Mouse (Mus musculus) forebrain, embryonic 15.5 days (tissue): ENCODE measurements around the gene Ccdc115. TPM values are rescaled to one million over a fixed set of nuclear protein-coding genes. Genes with fewer than 3 reads are reported as not detected.

Source experiments
- ATAC-seq: fragments of 200-750 bp; cut with Nextera tagmentation; replicated peaks from 2 replicates; pipeline ENCODE4 v1.8.0; 2017; ENCODE audit warnings: mild to moderate bottlenecking, moderate TSS enrichment, moderate library complexity
- H3K27ac ChIP-seq: fragments of 300-500 bp; sonication (generic); replicated peaks from 2 replicates; pipeline ENCODE4 v1.5.1; 2015; ENCODE audit warnings: mild to moderate bottlenecking, inconsistent platforms
- H3K27me3 ChIP-seq: fragments of 300-500 bp; sonication (generic); 2 replicates; pipeline ENCODE4 v1.6.1; 2015; ENCODE audit warnings: inconsistent platforms
- H3K36me3 ChIP-seq: fragments of 300-500 bp; sonication (generic); 2 replicates; pipeline ENCODE4 v1.6.1; 2015; ENCODE audit warnings: mild to moderate bottlenecking, inconsistent platforms
- H3K4me1 ChIP-seq: fragments of 300-500 bp; sonication (generic); 2 replicates; pipeline ENCODE4 v1.6.1; 2015; ENCODE audit warnings: inconsistent platforms
- H3K4me2 ChIP-seq: fragments of 300-500 bp; sonication (generic); replicated peaks from 2 replicates; pipeline ENCODE4 v1.6.1; 2015; ENCODE audit warnings: mild to moderate bottlenecking, inconsistent platforms
- H3K4me3 ChIP-seq: fragments of 300-500 bp; sonication (generic); 2 replicates; pipeline ENCODE4 v1.5.1; 2015; ENCODE audit warnings: mild to moderate bottlenecking, inconsistent platforms
- H3K9ac ChIP-seq: fragments of 300-500 bp; sonication (generic); replicated peaks from 2 replicates; pipeline ENCODE4 v1.6.1; 2015; ENCODE audit warnings: mild to moderate bottlenecking, inconsistent platforms
- H3K9me3 ChIP-seq: fragments of 300-500 bp; sonication (generic); 2 replicates; pipeline ENCODE4 v1.6.1; 2016; ENCODE audit warnings: inconsistent platforms
- WGBS: fragments of 180-500 bp; shearing (Covaris S2); methylation state at CpG from one replicate; pipeline ENCODE4 v1.1.7; 2015; ENCODE audit warnings: mixed read lengths; 5-methylcytosine and 5-hydroxymethylcytosine counted together
- polyA plus RNA-seq: library from polyadenylated mRNA; unstranded; fragments of >200 nt; fragmentation: Nextera tagmentation; extraction: Ambion mirVana; gene quantifications from 2 replicates; pipeline ENCODE4 v1.2.1, GENCODE M21; 2015

Ccdc115 gene
- polyA plus RNA-seq, 1 experiment from 2014 or later = 70.9 TPM

- 29% methylated on average over 8 of the region's 8 CpGs for WGBS
- no peak for ATAC-seq
- peak overlapping the region; percentile 75 for H3K9ac ChIP-seq
- H3K4me1 ChIP-seq = peaks cover 35% of the 10 kb centered on the region
- peak overlapping the region; percentile 75 for H3K4me3 ChIP-seq
- H3K9me3 ChIP-seq = peaks cover 13% of the 10 kb centered on the region; the same call in 1 of the 2 replicates
- H3K36me3 ChIP-seq = 0 out of 2 replicates have a peak, but pooled peaks cover 9% of the 10 kb centered on the region
- peak overlapping the region; percentile 73 for H3K4me2 ChIP-seq
- H3K27ac ChIP-seq = peak overlapping the region; percentile 96
- H3K27me3 ChIP-seq = no peaks in the 10 kb centered on the region
Observed at GRCm38 (mm10) chr1:34435371-34436120, 3.9 kb downstream of the Ccdc115 start.

GRCm38 (mm10) chr1:34434660-34435160, 4.8 kb downstream of the Ccdc115 start:
- Histone ChIP-seq H3K4me3 (peak overlapping the region; percentile 75), H3K4me1 (peaks cover 31% of the 10 kb centered on the region), H3K4me2 (peak overlapping the region; percentile 73), H3K36me3 (0 out of 2 replicates have a peak, but pooled peaks cover 14% of the 10 kb centered on the region), H3K9ac (peak overlapping the region; percentile 75), H3K9me3 (peaks cover 15% of the 10 kb centered on the region; the same call in 1 of the 2 replicates), H3K27ac (peak overlapping the region; percentile 96), H3K27me3 (no peaks in the 10 kb centered on the region)
- under 1% methylated on average over 30 of the region's 30 CpGs for WGBS
- ATAC-seq = peak; percentile 20; the same call in 1 of the 2 replicates

- Histone ChIP-seq H3K9ac (peak overlapping the region; percentile 75), H3K9me3 (peaks cover 15% of the 10 kb centered on the region; the same call in 1 of the 2 replicates), H3K4me1 (peaks cover 31% of the 10 kb centered on the region), H3K27ac (peak overlapping the region; percentile 96), H3K27me3 (no peaks in the 10 kb centered on the region), H3K36me3 (0 out of 2 replicates have a peak, but pooled peaks cover 14% of the 10 kb centered on the region), H3K4me3 (peak overlapping the region; percentile 75), H3K4me2 (peak overlapping the region; percentile 73)
- WGBS = 7% methylated on average over 19 of the region's 19 CpGs
- ATAC-seq = no peak
Observed at GRCm38 (mm10) chr1:34433891-34434521, 5.5 kb downstream of the Ccdc115 start.

GRCm38 (mm10) chr1:34432776-34433481, 6.5 kb downstream of the Ccdc115 start:
- H3K4me2 ChIP-seq = peak overlapping the region; percentile 73
- 2% methylated on average over 35 of the region's 35 CpGs for WGBS
- 0 out of 2 replicates have a peak, but pooled peaks have one; percentile 9 for ATAC-seq

GRCm38 (mm10) chr1:34432411-34432775, 7.1 kb downstream of the Ccdc115 start:
- H3K4me1 ChIP-seq = peaks cover 25% of the 10 kb centered on the region
- H3K9ac ChIP-seq = peak overlapping the region; percentile 75
- peak overlapping the region; percentile 96 for H3K27ac ChIP-seq
- peak overlapping the region; percentile 73 for H3K4me2 ChIP-seq
- H3K36me3 ChIP-seq = 0 out of 2 replicates have a peak, but pooled peaks cover 14% of the 10 kb centered on the region
- WGBS = 32% methylated on average over 13 of the region's 13 CpGs
- peaks cover 18% of the 10 kb centered on the region; the same call in 1 of the 2 replicates for H3K9me3 ChIP-seq
- ATAC-seq = 0 out of 2 replicates have a peak, but pooled peaks have one; percentile 3
- H3K27me3 ChIP-seq = no peaks in the 10 kb centered on the region
- H3K4me3 ChIP-seq = peak overlapping the region; percentile 60

More at GRCm38 (mm10) chr1:34432776-34433481, 6.5 kb downstream of the Ccdc115 start:
- H3K9ac ChIP-seq = peak overlapping the region; percentile 75
- peaks cover 25% of the 10 kb centered on the region for H3K4me1 ChIP-seq
- H3K4me3 ChIP-seq = peak overlapping the region; percentile 60
- peak overlapping the region; percentile 96 for H3K27ac ChIP-seq
- peaks cover 18% of the 10 kb centered on the region; the same call in 1 of the 2 replicates for H3K9me3 ChIP-seq
- 0 out of 2 replicates have a peak, but pooled peaks cover 14% of the 10 kb centered on the region for H3K36me3 ChIP-seq
- no peaks in the 10 kb centered on the region for H3K27me3 ChIP-seq

GRCm38 (mm10) chr1:34431431-34431830, 8.0 kb downstream of the Ccdc115 start:
- H3K4me1 ChIP-seq = peaks cover 25% of the 10 kb centered on the region
- peaks cover 20% of the 10 kb centered on the region; the same call in 1 of the 2 replicates for H3K9me3 ChIP-seq
- WGBS = 97% methylated on average over 9 of the region's 9 CpGs
- ATAC-seq = no peak
- no peak overlapping the region for H3K4me3 ChIP-seq
- no peak overlapping the region for H3K27ac ChIP-seq
- H3K4me2 ChIP-seq = no peak overlapping the region
- no peaks in the 10 kb centered on the region for H3K27me3 ChIP-seq
- no peak overlapping the region for H3K9ac ChIP-seq
- H3K36me3 ChIP-seq = 0 out of 2 replicates have a peak, but pooled peaks cover 14% of the 10 kb centered on the region

GRCm38 (mm10) chr1:34430981-34431380, 8.5 kb downstream of the Ccdc115 start:
- H3K4me1 ChIP-seq = peaks cover 25% of the 10 kb centered on the region
- no peak overlapping the region for H3K27ac ChIP-seq
- no peaks in the 10 kb centered on the region for H3K27me3 ChIP-seq
- no peak overlapping the region for H3K4me2 ChIP-seq
- 0 out of 2 replicates have a peak, but pooled peaks cover 14% of the 10 kb centered on the region for H3K36me3 ChIP-seq
- H3K9me3 ChIP-seq = peaks cover 21% of the 10 kb centered on the region; the same call in 1 of the 2 replicates
- no peak for ATAC-seq
- H3K9ac ChIP-seq = no peak overlapping the region
- over 99% methylated on average over 3 of the region's 3 CpGs for WGBS
- no peak overlapping the region for H3K4me3 ChIP-seq

- H3K9me3 ChIP-seq = peaks cover 21% of the 10 kb centered on the region; the same call in 1 of the 2 replicates
- no peak overlapping the region for H3K9ac ChIP-seq
- no peak for ATAC-seq
- peaks cover 24% of the 10 kb centered on the region for H3K4me1 ChIP-seq
- no peak overlapping the region for H3K4me3 ChIP-seq
- no peak overlapping the region for H3K4me2 ChIP-seq
- no peaks in the 10 kb centered on the region for H3K27me3 ChIP-seq
- H3K36me3 ChIP-seq = 0 out of 2 replicates have a peak, but pooled peaks cover 14% of the 10 kb centered on the region
- H3K27ac ChIP-seq = no peak overlapping the region
- 95% methylated on average over 4 of the region's 4 CpGs for WGBS
Observed at GRCm38 (mm10) chr1:34429281-34429680, 10.2 kb downstream of the Ccdc115 start.

- no peak for ATAC-seq
- Histone ChIP-seq H3K9me3 (peaks cover 21% of the 10 kb centered on the region; the same call in 1 of the 2 replicates), H3K4me1 (peaks cover 16% of the 10 kb centered on the region), H3K27me3 (no peaks in the 10 kb centered on the region), H3K4me3 (no peak overlapping the region), H3K36me3 (0 out of 2 replicates have a peak, but pooled peaks cover 14% of the 10 kb centered on the region), H3K27ac (no peak overlapping the region), H3K4me2 (no peak overlapping the region), H3K9ac (no peak overlapping the region)
- 90% methylated on average over 2 of the region's 2 CpGs for WGBS
Observed at GRCm38 (mm10) chr1:34428466-34428865, 11.0 kb downstream of the Ccdc115 start.

GRCm38 (mm10) chr1:34399182-34399953, 40.1 kb downstream of the Ccdc115 start:
- WGBS = 17% methylated on average over 11 of the region's 11 CpGs
- Histone ChIP-seq H3K9ac (no peak overlapping the region), H3K9me3 (no peaks in the 10 kb centered on the region), H3K4me2 (no peak overlapping the region), H3K4me1 (peaks cover 17% of the 10 kb centered on the region; the same call in 1 of the 2 replicates), H3K36me3 (no peaks in the 10 kb centered on the region), H3K27ac (no peak overlapping the region), H3K27me3 (no peaks in the 10 kb centered on the region), H3K4me3 (no peak overlapping the region)
- peak; percentile 75 for ATAC-seq
